Mouse (Mus musculus): ENCODE results near the gene Ppp6c. TPM values are rescaled to one million over a fixed set of nuclear protein-coding genes. Genes with fewer than 3 reads are reported as not detected.
A peak's percentile ranks its signal among the peaks of the same experiment; 100 is the strongest.
"Not testable (repeated sequence)": the region's sequence is repeated elsewhere in the genome, so short reads cannot be mapped to it uniquely, and the experiment has no call there.

Gene Ppp6c
- polyA plus RNA-seq (2016; fragmentation: Nextera tagmentation; extraction: Ambion mirVana), result 82.7 and 84.3 TPM in 2 replicates

DNA sequence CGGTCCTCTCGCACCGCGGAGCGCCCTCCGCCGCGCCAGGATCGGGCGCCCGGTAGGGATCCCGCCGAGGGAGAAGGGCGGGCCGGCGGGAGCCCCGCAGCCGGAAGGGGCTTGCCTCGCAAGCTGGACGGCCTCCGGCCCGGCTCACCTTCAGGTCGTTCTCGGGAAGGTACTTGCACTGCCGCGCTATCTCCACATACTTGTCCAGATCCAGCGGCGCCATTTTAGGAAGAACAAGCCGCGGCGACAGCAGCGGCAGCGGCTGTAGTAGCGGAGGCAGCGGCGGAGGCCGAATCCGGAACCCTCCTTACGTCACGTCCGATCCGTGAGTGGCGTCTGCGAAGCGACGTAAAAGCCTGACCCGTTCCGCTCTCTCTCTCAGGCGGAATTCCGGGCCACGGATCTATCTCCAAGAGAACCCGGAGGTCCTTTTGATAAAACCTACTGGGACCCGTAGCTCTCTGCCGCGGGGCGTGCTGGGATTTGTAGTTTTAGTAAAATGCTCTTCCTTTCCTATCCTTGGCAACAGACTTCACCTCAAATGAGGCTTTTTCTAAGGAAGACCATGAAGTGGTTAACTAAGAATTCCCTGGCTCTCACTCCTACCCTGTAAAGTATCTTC is at the start of gene Ppp6c:
Gene Ppp6c, minus strand, starts transcription at position 433 of the 622 bp plus-strand sequence.
- H3K4me1 ChIP-seq, result peaks cover 18% of the 10 kb centered on the region
- H3K36me3 ChIP-seq, result no peaks in the 10 kb centered on the region
- no peaks in the 10 kb centered on the region for H3K9me3 ChIP-seq (replicated peaks)
- under 1% methylated on average over 56 of the region's 56 CpGs for WGBS
- peak within 1 kb of the TSS; percentile 80 for H3K4me3 ChIP-seq
- H3K27ac ChIP-seq (replicated peaks), result peak within 1 kb of the TSS; percentile 92
- peak; percentile 94 for DNase-seq (ENCODE audit: low spot score)
- no peaks in the 10 kb centered on the region for H3K27me3 ChIP-seq (ENCODE audit: low read depth, poor library complexity, severe bottlenecking)

GRCm38 (mm10) chr2:39268357-39268756 is 42.1 kb upstream of the Ppp6c start:
- Histone ChIP-seq H3K27ac (replicated peaks) (no peak overlapping the region), H3K4me3 (no peak overlapping the region), H3K27me3 (ENCODE audit: low read depth, poor library complexity, severe bottlenecking) (no peaks in the 10 kb centered on the region), H3K36me3 (no peaks in the 10 kb centered on the region), H3K9me3 (replicated peaks) (peaks cover 12% of the 10 kb centered on the region), H3K4me1 (no peaks in the 10 kb centered on the region)
- peak; percentile 20 for DNase-seq (ENCODE audit: low spot score)
- WGBS, result 65% methylated on average over 3 of the region's 3 CpGs

- H3K27ac ChIP-seq (replicated peaks); H3K4me3 ChIP-seq; DNase-seq (ENCODE audit: low spot score); H3K4me1 ChIP-seq; H3K9me3 ChIP-seq (replicated peaks); H3K27me3 ChIP-seq (ENCODE audit: low read depth, poor library complexity, severe bottlenecking); H3K36me3 ChIP-seq: not testable (repeated sequence)
- WGBS, result 97% methylated on average over 11 of the region's 11 CpGs
Observed at GRCm38 (mm10) chr2:39252275-39252674, 26.0 kb upstream of the Ppp6c start.

DNA sequence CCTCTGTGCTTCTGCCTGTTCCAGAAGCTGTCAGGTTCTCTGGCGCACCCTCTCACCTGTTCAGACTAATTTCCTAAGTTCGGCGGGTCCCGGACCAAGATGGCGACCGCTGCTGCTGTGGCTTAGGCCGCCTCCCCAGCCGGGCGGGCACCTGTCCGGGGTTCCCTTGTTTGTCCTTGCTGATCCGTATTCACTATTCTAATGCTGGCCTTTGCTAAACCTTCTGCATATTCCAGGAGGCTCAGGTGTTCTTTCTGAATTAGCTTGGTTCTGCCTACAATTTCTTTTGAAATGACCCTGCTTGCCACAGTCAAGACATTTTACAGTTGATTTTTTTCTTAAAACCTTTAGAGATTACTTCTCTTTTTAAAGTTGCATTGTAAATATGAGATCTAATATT is 20.6 kb upstream of the Ppp6c start:
- not testable (repeated sequence) for H3K4me1 ChIP-seq; H3K27ac ChIP-seq (replicated peaks); H3K27me3 ChIP-seq (ENCODE audit: low read depth, poor library complexity, severe bottlenecking); H3K36me3 ChIP-seq; DNase-seq (ENCODE audit: low spot score); H3K4me3 ChIP-seq; H3K9me3 ChIP-seq (replicated peaks)
- 88% methylated on average over 10 of the region's 11 CpGs for WGBS

- DNase-seq (ENCODE audit: low spot score), result no peak
- Histone ChIP-seq H3K9me3 (replicated peaks) (no peaks in the 10 kb centered on the region), H3K4me3 (peak overlapping the region; percentile 80), H3K4me1 (peaks cover 18% of the 10 kb centered on the region), H3K36me3 (no peaks in the 10 kb centered on the region), H3K27me3 (ENCODE audit: low read depth, poor library complexity, severe bottlenecking) (no peaks in the 10 kb centered on the region), H3K27ac (replicated peaks) (peak overlapping the region; percentile 92)
- WGBS, result 30% methylated on average over 3 of the region's 3 CpGs
Observed at GRCm38 (mm10) chr2:39226731-39227130, 480 bp upstream of the Ppp6c start.

DNA sequence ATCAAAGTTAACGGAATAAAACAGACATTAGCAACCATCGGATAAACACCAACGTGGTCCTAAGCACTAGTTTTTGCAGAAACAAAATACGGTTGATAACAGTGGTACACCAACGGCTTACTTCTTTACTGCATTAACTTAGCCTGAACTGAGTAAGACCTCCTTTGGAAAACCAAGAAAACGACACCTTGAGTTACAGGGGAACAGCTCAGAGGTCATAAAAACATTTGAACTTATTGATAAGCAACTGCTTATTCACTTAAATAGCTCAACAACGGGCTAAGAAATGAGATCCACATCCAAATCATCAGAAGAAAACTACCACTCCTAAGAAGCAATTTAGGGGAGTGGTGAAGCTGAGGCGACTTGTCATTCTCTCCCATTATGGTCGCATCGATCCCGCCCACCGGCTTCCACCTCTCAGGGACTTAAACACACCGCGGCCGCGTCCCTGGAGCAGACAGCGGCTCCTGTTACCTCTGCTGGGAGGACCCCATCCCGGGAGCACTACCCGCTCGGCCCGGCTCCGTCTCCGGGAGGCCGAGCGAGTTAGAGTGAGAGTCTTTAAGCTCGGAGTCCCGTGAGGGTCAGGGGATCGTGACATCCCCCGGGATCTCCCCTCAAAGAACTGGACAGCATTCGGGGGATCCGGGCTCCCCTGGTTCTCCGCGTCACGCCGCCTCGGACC is 776 bp downstream of the Ppp6c start:
- Histone ChIP-seq H3K4me3 (peak overlapping the region; percentile 80), H3K27ac (replicated peaks) (peak overlapping the region; percentile 92), H3K4me1 (peaks cover 18% of the 10 kb centered on the region)
- peak; percentile 20 for DNase-seq (ENCODE audit: low spot score)
- WGBS, result 6% methylated on average over 28 of the region's 36 CpGs
- H3K9me3 ChIP-seq (replicated peaks); H3K36me3 ChIP-seq; H3K27me3 ChIP-seq (ENCODE audit: low read depth, poor library complexity, severe bottlenecking): not testable (repeated sequence)

GRCm38 (mm10) chr2:39224621-39225020 is 1.6 kb downstream of the Ppp6c start:
- Histone ChIP-seq H3K4me1 (peaks cover 18% of the 10 kb centered on the region), H3K27ac (replicated peaks) (no peak overlapping the region), H3K36me3 (no peaks in the 10 kb centered on the region), H3K9me3 (replicated peaks) (no peaks in the 10 kb centered on the region), H3K27me3 (ENCODE audit: low read depth, poor library complexity, severe bottlenecking) (no peaks in the 10 kb centered on the region), H3K4me3 (peak overlapping the region; percentile 80)
- no peak for DNase-seq (ENCODE audit: low spot score)

- Histone ChIP-seq H3K27ac (replicated peaks) (no peak overlapping the region), H3K9me3 (replicated peaks) (no peaks in the 10 kb centered on the region), H3K4me1 (peaks cover 15% of the 10 kb centered on the region), H3K4me3 (no peak overlapping the region), H3K36me3 (0 out of 2 replicates have a peak, but pooled peaks cover 3% of the 10 kb centered on the region), H3K27me3 (ENCODE audit: low read depth, poor library complexity, severe bottlenecking) (no peaks in the 10 kb centered on the region)
- DNase-seq (ENCODE audit: low spot score), result no peak
- WGBS, result 95% methylated on average over 6 of the region's 6 CpGs
Observed at GRCm38 (mm10) chr2:39220010-39220409, 6.2 kb downstream of the Ppp6c start.

DNA sequence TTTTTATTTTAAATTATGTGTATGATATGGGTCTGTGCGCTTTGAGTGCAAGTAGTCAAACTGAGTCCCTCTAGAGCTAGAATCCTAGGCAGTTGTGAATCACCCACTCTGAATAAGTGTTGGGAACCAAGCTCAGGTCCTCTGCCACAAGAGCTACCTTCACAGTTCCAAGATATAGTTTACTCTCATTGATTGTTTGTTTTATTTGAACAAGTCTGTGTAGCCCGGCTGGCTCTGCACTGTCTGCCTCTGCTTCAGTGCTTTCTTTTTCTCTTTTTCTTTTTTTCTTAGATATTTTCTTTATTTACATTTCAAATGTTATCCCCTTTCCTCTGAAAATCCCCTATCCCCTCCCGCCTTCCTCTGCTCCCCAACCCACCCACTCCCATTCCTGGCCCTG is 7.2 kb downstream of the Ppp6c start:
- WGBS, result 93% methylated on average over 3 of the region's 3 CpGs

DNA sequence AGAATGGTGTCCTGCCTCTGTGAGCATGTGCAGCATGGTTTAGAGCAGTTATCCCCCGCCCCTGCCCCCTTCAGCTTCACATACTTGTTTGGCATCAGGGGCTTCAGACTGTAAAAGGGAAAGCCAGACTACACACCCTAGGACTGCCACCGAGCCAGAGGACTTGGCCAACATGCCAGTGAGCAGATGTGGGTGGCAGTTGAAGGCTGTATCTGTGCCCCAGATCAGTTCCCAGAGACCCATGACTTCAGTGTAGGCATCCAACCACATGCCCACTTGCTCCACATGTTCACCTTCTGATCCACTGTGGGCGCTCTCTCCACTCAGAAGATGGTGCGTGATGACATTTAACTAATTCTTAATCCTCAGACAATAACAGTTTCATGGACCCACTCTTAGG is 9.1 kb downstream of the Ppp6c start:
- no peak for DNase-seq (ENCODE audit: low spot score)
- no peaks in the 10 kb centered on the region for H3K27me3 ChIP-seq (ENCODE audit: low read depth, poor library complexity, severe bottlenecking)
- no peak overlapping the region for H3K4me3 ChIP-seq
- 0 out of 2 replicates have a peak, but pooled peaks cover 3% of the 10 kb centered on the region for H3K36me3 ChIP-seq
- peaks cover 3% of the 10 kb centered on the region; the same call in 1 of the 2 replicates for H3K4me1 ChIP-seq
- H3K27ac ChIP-seq (replicated peaks), result no peak overlapping the region
- no peaks in the 10 kb centered on the region for H3K9me3 ChIP-seq (replicated peaks)
- WGBS, result 93% methylated on average over 4 of the region's 4 CpGs

More for the DNA sequence above, 7.2 kb downstream of the Ppp6c start:
- H3K4me1 ChIP-seq, result peaks cover 5% of the 10 kb centered on the region
- H3K9me3 ChIP-seq (replicated peaks), result no peaks in the 10 kb centered on the region
- no peak for DNase-seq (ENCODE audit: low spot score)
- no peak overlapping the region for H3K4me3 ChIP-seq
- H3K27ac ChIP-seq (replicated peaks), result no peak overlapping the region
- H3K27me3 ChIP-seq (ENCODE audit: low read depth, poor library complexity, severe bottlenecking), result no peaks in the 10 kb centered on the region
- 0 out of 2 replicates have a peak, but pooled peaks cover 3% of the 10 kb centered on the region for H3K36me3 ChIP-seq

GRCm38 (mm10) chr2:39210738-39211137 is 15.5 kb downstream of the Ppp6c start:
- DNase-seq (ENCODE audit: low spot score), result no peak
- no peak overlapping the region for H3K4me3 ChIP-seq
- H3K27me3 ChIP-seq (ENCODE audit: low read depth, poor library complexity, severe bottlenecking), result no peaks in the 10 kb centered on the region
- no peaks in the 10 kb centered on the region for H3K9me3 ChIP-seq (replicated peaks)
- H3K4me1 ChIP-seq, result peaks cover 3% of the 10 kb centered on the region; the same call in 1 of the 2 replicates
- H3K36me3 ChIP-seq, result peaks cover 16% of the 10 kb centered on the region
- no peak overlapping the region for H3K27ac ChIP-seq (replicated peaks)
- WGBS, result 92% methylated on average over 4 of the region's 4 CpGs

DNA sequence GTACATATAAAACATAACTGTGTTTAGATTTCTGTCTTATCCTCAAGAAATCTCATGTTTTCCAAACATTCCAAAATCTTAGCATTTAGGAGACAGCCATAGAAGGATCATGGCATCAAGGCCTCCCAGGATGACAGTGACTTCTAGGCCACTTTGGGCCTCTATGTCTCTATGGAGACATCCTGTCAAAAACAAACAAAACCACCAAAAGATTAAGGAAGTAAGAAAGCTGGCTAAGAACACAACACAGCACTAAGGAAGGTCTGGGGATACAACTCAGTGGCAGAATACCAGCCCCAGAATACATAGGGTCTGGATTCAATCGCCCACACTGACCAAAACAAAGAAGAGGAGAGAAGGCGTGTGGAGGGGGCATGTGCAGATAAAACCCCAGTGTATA is 22.9 kb downstream of the Ppp6c start:
- whole genome bisulfite sequencing, result 83% methylated on average over 2 of the region's 2 CpGs
- Histone ChIP-seq H3K27me3 (ENCODE audit: low read depth, poor library complexity, severe bottlenecking) (no peaks in the 10 kb centered on the region), H3K36me3 (peaks cover 69% of the 10 kb centered on the region), H3K27ac (replicated peaks) (no peak overlapping the region), H3K4me3 (no peak overlapping the region), H3K4me1 (no peaks in the 10 kb centered on the region), H3K9me3 (replicated peaks) (no peaks in the 10 kb centered on the region)
- no peak for DNase-seq (ENCODE audit: low spot score)

DNA sequence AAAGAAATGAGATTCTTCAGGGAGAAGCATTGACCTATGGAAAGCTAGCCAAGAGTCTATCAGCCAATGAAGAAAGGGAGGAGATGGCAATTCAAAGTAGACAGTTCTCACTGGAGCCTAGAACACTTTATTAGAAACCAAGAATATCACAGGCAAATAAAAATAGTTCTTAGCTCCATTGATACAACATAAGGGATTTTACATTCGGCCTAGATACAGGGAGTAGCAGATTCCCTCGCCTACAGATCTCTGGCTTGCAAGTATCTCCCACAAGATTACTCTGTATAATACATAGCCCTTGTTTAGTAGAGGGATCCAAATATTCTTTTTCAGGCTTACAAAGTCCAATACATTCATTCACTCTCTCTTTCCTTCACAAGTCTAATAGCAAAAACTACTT is 31.4 kb downstream of the Ppp6c start:
- H3K27ac ChIP-seq (replicated peaks), result no peak overlapping the region
- no peak overlapping the region for H3K4me3 ChIP-seq
- DNase-seq (ENCODE audit: low spot score), result no peak
- H3K4me1 ChIP-seq, result peaks cover 9% of the 10 kb centered on the region
- H3K36me3 ChIP-seq, result peaks cover 32% of the 10 kb centered on the region
- no peaks in the 10 kb centered on the region for H3K27me3 ChIP-seq (ENCODE audit: low read depth, poor library complexity, severe bottlenecking)
- 91% methylated on average over 2 of the region's 2 CpGs for WGBS
- H3K9me3 ChIP-seq (replicated peaks), result no peaks in the 10 kb centered on the region

Data from midbrain, embryonic 10.5 days (tissue).